Mouse (Mus musculus) adrenal gland (tissue): ENCODE measurements at regions not wholly inside any gene's neighbourhood (a gene's known extent, or its start where the extent isn't known, plus 50 kb on each side); places are given as distances from the start of the nearest gene placed in this dataset.

Experiments
- intact Hi-C: fragments of 180-260 bp; cut with DNase I; formaldehyde crosslinking; loops from one replicate; pipeline ENCODE4 v1.15.1; 2025

DNA sequence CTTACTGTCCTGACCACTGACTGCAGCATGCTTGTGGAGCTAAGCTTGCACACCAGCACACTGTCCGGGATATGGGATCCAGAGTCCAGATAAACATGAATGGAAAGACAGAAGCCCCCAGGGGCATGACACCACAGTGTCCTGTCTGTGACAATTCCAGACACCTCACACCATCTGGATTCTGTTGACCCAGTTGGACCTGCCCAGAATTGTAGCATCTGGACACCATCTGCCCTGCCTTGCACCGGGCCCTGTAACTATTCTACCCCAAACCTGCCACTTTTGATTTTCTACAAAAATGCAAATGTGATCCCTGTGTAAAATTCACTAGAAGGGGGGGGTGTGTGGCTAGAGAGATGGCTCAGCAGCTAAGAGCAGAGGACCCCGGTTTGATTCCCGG, 114.5 kb upstream of the Hs6st1 start:
- intact Hi-C loops, result no loop called here

DNA sequence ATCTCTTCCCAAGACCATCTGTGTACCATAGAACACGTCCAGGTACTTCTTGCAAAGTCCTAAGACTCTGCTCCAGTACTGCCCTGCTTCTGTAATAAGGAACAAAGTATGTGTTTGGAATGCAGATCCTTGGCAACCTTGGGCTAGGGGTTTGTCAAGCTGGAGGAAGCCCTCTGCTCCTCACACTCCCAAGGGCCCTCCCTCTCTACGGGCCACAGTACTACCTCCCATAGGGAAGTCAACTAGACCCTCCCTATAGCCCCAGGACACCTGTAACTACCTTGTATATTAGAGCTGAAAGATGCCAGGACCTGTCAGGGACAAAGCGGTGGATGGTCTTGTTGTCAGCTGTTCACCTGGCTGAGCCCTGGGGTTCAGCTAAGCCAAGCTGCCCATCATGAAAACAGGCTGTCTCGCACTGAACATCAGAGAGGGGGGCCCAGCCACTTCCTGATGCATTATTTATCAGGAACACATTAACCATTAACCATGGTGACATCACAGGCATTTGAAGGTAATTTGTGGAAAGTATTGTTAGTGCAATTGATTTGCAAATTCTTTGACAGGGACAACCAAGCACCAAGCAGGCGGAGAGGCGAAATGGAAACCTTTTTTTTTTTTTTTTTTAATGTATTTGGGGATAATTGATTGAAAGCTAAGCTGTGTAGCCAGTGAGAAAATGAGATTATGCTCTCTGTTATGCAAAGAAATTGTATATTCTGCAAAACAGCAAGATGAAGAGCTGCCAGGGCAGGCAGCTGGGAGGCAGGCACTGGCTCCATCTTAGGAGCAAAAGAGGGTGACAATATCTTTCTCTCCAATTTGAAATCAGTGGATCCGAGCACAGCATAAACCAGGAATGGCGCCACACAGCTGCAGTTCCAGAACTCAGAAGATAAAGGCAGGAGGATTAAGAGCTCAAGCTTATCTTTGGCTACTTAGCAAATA, 110.5 kb upstream of the Hs6st1 start:
- intact Hi-C loops, result no loop called here

DNA sequence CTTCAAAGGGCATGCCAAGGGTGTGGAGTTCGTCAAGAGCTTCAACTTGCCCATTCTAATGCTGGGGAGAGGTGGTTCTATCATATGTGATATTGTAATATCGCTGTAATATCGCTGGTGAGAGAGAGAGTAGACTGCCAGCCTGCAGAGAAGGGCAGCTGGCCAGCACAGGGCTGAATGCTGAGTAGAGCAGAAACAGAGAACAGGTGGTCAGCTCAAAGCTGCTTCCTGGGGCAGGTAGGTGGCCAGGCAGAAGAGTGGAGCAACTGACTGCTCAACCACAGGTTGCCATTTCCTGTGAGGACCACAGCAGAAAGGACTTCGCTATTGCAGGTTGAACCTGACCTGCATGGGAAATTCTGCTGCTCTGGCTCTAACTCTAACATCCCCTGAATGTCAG, 108.5 kb upstream of the Hs6st1 start:
- intact Hi-C loops, result no loop called here

DNA sequence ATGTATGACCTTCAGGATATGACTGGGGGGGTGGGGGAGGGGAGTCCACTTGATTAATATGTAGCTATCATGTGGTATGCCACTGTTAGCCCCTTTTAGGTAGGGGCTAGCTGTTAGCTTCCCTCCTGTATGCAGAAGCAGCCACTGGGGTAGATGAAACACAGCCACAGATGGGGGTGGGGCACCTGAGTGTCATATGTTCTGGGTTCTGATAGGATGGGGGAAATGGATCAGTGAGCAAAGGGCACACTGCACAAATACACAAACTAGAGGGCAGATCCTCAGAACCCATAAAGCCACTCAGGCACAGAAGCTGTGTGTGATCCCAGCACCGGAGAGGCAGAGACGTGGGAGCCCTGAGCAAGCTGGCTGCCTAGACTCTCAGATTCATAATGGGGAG, 107.4 kb upstream of the Hs6st1 start:
- intact Hi-C loops, result no loop called here

DNA sequence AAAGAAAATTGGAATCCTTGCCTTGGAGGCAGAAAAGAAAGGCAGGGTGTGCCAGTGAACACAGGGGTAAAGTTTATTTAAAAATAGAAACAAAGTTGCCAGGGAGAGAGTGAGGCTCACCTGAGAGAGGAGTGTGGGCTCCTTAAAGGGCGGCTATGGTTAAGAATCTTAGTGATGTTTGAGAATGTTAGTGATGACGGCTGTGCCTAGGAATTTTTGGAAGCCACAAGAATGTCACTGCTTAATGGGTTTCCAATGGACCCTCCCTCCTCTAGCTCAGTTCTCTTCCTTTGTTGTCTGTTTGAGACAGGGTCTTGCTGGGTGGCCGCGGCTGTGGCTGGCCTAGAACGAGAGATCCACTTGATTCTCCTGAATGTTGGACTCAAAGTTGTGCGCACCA, 106.3 kb upstream of the Hs6st1 start:
- intact Hi-C loops, result no loop called here

DNA sequence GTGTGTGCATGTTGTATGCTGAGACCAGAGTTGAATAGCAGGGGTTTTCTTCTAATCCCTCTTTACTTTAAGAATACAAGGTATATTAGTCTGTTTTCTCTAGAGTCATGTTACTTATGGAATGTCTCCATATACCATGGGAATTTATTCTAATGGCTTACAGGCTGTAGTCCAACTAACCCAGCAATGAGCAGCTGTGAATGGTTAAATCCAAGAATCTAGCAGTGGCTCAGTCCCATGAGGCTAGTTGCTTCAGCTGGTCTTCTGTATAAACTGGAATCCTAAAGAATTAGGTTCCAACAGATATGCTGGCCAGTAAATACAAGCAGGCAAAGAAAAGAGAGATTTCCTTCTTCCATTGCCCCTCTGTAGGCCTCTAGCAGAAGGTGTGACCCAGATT, 99.7 kb upstream of the Hs6st1 start:
- intact Hi-C loops, result no loop called here

DNA sequence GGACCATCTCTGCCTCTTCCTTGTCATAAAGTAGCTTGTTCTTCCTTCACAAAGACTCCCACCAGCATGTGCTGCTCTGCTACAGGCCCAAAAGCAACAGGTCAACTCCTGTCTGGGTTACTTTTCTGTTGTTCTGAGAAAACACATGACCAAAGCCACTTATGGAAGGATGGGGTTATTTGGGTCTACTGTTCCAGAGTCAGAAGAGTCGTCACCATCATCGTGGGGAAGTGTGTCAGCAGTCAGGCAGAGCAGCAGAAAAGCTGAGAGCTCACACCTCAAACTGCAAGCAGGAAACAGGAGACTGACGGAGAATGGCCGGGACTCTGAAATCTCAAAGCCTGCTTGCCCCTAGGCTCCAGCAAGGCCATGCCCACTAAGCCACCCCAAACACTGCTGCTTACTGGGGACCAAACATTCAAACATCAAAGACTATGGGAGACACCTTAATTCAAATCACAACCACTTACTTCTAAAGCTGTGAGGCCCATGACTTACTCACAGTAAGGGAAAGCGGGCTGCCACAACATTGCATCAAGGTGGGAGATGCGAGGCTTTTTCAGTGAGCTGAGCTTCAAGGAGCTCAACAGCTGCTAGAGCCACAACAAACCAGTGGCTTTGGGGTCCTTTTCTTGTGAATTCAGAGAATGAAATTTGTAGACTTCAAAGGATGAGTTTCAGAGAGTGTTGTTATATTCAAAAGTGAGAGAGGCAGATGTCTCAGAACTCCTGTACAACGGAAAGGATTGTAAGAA, 96.6 kb upstream of the Hs6st1 start:
- intact Hi-C loops, result no loop called here

DNA sequence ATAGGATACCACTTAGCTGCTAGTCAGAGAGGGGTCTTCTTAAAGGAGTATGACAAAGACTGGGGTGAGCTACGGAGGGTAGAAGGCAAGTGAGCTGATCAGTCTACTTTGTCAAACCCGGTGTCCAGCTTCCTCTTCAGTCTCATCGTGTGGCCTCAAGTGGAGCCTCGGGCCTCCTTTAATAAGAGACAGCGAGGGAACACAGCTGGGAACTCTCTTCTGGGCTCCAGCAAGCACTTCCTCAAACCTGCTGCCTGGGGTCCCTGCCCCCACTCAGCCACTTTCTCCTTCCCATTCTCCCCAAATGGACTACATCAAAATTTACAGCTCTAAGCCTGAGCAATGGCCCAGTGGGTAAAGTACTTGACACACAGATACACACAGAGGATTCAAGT, 96.0 kb upstream of the Hs6st1 start:
- intact Hi-C loops, result no loop called here

DNA sequence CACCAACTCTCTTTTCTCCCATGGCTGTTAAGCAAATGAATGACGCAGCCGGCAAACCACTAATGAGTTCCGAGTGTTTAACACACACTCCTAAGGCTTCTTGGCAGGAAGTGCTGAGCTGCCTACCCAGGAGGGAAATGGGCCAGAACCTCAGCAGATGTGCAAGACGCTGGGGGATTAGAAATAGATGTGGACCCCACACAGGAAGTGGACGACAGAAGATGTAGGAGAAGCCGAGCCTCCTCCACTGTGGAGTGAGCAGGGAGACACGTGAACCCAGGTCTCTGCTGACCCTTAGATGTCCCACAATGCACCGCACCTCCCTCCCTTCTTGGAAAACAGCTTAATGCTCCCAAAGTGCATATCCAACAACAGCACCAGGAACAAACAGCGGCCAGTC, 94.8 kb upstream of the Hs6st1 start:
- intact Hi-C loops, result no loop called here

DNA sequence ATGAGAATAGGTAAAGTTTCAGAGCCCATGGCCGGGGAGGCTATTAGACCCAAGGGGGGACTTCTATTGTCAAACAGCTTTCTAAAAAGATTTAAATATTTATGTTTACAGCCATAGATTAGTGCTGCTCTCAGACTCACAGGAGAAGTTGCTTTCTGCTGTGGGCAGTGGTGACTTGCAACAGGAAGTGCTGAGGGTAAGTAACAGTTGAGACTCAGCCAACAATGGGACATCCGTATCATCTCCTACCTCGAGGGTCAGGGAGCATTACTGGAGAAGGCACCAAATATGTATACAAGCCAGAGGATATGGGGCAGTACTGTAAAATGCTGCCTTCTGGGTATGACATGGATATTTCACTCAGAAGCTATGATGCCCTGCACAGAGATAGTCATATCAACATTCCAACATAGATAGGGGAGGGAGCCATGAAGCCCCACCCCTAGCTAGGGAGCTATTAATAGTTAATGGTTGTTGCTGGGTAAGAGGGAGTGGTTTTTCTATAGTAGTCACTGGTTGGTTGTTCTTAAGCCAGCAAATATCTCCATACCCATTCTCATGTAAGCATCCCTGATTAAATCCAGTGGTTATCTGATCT, 92.5 kb upstream of the Hs6st1 start:
- intact Hi-C loops, result no loop called here

DNA sequence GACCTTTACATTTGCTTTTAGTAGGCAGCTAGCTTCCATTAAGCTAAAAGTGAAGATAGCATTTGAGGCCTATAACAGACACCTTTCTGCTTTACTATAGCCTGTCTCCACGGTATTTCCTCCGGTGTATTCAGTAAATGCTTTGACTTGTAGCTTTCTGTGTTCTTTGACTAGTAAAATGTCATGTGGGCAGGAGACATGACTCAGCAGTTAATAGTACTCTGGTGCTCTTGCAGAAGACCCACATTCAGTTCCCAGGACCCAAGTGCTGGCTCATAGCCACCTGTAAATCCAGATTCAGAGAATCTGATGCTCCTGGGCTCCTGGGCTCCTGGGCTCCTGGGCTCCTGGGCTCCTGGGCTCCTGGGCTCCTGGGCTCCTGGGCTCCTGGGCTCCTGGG, 91.7 kb upstream of the Hs6st1 start:
- intact Hi-C loops, result no loop called here

DNA sequence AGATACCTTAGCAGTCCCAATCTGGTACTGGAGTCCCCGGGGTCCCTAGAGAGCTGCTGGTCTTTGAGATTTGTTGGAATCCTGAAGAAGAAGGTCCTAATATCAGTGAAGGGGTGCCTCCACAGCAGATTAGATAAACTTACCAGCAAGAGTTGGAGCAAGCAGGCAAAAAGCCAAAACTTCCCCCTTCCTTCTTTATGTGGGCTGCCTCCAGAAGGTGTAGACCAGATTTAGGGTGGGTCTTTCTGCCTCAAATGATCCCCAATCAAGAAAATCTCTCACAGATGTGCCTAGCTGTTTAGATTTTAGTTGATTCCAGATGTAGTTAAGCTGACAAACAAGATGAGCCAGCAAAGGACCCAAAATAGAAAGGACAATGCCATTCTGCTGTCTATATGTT, 90.1 kb upstream of the Hs6st1 start:
- intact Hi-C loops, result no loop called here

DNA sequence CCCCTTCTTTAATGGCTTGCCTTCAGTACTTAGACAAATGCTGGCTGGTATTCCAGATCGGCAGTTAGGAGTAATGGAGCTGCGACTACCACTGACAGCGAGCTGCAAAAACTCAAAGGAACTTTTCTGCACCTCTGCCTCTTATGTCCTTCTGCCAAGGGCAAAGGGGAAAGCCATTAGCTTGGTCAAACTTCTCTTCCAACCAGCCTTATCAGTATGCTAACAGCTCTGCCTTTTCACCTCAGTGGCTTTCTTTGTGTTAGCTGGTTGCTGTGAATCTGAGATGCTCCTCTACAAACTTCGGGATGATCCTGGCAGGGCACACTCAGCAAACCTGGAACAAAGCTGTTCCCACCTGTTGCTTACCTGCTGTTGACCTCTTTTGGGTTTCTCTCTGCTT, 89.4 kb upstream of the Hs6st1 start:
- intact Hi-C loops, result no loop called here

DNA sequence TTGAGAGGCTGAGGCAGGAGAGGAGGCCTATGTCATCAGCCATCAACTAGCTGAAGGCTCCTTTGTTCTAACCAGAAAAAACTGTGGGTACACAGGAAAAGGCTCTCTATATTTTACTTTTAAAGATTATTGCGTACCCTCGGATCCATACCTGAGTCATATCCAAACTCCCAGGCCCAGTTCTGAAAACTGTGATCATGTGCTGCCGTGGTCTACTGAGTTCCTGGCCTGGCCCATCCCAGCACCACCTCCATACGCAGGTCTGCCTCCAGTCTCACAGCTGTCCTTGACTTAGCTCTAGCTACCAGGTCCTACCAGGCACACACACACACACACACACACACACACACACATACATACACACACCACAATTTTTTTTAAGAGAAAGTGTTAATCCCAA, 87.0 kb upstream of the Hs6st1 start:
- intact Hi-C loops, result no loop called here

DNA sequence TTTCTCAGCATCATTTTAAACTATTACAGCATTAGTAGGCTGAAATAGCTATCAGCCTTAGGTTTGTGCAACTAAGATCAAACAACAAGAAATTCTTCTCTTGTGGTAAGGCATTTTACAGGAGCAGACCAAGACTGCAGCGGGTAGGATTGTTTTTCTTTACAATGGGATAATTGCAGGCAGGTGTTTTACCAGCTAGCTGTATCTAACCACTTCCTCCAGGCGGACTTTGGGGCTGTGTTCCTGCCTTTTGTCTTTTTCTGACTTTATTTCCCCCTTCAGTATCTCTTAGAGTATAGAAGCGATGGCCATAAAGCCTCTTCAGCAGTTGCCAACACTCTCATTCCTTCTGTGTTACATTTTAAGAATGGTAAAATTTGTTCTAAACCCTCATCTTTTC, 84.8 kb upstream of the Hs6st1 start:
- intact Hi-C loops, result no loop called here

DNA sequence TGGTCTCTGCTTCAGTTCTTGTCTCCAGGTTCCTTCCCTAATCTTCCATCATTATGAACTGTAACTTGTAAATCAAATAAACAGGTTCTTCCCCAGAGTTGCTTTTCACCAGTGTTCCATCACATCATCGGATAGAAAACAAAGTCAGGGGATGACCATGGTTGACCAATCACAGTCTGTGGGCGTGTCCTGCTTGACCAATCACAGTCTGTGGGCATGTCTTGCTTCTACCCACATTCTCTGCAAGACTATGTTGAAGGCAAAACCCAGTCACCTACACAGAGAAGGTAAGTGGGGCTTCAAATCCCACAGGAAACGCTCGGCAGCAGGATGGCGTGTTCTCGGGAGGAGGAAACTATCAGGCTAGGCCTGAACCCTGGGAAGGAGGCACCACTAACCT, 82.9 kb upstream of the Hs6st1 start:
- intact Hi-C loops, result no loop called here

DNA sequence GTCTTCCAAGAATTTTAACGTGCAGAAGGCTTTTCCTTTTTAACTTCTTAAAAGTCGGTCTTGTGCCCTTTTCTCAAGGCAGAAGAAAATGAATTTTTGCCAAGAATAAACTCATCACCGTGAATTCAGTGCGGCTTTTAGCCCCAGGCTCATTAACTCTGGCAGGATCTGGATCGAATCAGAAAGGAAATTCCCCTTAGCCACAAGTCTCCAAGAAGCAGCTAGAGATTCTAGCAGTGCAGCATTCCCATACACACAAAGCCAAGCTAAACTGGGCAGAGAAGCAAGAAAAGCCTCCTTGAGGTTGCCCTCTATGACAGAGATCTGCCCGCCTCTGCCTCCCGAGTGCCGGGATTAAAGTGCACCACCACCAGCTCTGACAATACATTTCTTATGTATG, 81.5 kb upstream of the Hs6st1 start:
- intact Hi-C loops, result no loop called here

DNA sequence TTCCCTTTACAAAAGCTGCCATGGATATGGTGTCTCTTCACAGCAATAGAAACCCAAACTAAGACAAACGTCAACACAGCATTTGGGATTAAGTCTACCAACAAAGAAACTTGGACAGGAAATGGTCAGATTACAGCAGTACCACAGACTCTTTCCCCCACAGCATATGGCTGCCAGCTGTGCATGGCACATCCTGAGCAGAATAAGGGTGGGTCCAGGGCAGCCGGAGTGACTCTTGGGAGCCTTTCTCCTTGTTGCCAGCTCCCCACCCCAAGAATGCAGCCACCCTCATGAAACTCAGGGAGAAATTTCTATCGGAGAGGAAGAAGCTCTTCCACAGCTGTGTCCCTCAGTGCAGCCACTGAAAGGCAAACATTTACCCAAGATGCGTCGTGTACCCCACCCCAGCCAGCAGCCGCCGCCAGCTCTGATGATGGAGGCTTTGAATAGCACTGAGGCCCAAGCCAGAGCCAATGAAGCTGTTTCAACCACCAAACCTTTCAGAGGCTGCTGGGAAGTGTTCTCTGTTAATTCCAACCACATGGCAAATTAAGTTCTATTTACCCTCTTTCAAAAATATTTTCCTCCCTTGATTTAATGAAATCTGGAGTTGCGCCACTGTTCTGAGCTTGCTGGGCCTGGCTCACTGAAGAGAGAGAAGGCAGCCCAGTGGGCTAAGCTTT, 75.8 kb upstream of the Hs6st1 start:
- intact Hi-C loops, result no loop called here

DNA sequence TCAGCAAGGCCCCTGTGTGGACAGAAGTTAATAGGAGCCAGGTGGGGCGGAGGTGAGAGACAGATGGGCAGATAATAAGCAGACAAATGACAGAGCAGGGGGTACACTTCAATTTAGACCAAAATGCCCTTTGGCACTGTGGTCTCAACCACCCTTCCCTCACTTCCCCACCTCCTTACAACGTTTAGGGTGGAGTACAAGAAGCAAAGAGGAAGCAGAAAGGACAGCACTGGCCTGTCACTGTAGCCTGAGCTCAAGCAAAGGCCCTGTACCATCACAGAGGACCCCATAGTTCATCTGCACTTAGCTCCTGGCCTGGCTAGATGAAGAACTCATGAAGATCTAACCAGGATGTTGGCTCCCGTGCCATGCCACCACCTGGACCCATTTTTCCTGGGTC, 75.3 kb upstream of the Hs6st1 start:
- intact Hi-C loops, result no loop called here

DNA sequence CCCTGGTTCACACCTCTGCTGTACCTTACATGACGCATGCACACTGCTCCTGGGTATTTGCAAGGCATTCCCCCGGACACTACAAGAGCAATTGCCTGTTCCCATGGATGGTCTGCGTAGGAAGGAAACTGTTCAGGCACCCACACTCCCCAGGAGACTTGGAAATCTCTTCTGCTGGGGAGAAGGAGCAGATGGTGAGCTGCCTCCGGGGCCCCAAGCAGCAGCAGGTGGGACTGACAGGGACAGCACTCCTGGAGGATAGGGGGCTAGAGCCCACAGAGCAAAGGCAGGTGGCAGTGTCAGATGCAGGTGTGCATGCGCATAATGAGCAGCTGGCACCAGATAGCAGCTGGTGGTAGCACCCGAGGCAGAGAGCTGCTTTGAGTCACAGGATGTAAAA, 72.5 kb upstream of the Hs6st1 start:
- intact Hi-C loops, result no loop called here

DNA sequence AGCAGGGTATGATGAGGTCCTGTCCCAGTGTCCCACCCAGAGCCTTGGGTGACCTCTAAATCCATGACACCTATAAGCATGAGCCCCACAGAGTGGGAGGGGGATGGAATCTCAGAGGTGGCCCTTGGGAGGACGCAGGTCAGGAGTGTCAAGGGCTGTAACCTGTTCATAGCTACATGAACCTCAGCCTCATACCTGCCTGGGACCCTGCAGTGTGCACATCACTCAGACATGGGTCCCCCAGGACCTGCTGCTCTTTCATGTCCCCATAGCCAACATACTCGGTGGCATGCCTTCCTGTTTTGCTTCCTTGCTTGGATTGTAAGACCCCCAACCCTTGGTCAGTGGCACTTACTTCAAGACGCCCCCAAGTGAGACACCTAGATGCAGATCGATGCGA, 66.9 kb upstream of the Hs6st1 start:
- intact Hi-C loops, result no loop called here

DNA sequence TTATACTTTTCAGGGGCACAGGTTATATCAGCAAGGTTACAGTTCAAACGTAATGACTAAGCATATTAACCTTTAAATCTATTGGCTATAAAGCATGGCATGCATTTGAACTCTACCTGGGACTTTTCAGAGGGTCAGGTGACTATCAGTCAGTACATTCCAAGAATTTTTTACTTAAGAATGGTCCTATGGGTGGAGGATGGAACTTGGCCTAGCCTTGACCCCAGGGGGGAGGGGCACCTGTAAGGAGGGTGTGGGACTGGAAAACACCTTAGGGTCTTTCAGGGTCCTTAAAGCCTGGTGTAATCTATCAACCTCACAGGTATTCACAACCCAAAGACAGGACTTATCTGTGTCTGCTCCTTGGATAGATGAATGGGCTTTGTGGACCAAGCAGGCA, 66.4 kb upstream of the Hs6st1 start:
- intact Hi-C loops, result no loop called here
